Mouse (Mus musculus): ENCODE results near the gene Ctdsp2.
A peak's percentile ranks its signal among the peaks of the same experiment; 100 is the strongest.

Ctdsp2 gene

DNA sequence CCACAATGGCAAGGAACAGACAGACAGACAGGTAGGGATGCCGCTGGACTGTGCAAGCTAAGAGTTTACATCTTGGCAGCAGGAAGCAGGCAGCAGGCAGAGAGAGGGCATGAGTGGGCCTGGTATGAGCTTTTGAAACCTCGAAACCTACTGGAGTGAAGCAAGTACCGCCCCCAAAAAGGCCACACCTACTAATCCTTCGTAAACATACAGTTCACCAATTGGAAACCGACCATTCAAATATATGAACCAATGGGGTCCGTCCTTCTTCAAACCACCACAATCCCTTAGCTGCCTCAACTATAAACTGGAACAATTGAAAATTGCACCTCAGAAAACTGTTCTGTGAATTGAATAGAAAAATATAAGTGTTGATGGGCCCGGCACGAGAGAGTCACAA, 14.7 kb upstream of the Ctdsp2 start:
- DNase-seq: no peak

DNA sequence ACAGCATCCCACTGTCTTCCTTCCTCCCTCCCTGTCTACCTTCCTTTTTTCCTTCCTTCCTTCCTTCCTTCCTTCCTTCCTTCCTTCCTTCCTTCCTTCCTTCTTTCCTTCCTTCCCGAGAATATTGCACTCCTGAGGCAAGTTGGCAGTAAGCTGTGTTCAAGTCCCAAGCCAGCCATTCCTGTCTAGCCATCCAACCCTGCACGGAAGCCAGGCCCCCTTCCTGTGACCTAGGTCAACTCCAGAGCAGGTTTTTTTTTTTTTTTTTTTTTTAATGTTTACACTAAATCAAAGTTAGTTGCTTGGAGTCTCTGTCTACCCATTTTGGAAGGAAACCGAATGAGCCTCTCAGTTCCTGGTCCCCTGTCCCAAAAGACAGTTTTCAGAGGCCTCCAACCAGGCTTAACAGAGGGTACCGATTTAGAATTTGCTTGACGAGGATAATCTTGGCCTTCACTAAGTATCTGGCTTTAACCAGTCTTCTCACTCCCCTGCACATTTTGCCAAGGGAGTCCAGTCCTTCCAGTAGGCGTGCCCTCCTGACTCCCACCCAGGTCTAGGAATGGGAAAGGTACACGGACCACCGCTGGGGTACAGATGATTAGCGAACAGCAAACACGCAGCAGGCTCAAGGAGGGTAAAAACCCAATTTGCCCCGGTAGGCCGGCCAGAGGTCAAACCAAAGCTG, 7.0 kb upstream of the Ctdsp2 start:
- DNase-seq: no peak

DNA sequence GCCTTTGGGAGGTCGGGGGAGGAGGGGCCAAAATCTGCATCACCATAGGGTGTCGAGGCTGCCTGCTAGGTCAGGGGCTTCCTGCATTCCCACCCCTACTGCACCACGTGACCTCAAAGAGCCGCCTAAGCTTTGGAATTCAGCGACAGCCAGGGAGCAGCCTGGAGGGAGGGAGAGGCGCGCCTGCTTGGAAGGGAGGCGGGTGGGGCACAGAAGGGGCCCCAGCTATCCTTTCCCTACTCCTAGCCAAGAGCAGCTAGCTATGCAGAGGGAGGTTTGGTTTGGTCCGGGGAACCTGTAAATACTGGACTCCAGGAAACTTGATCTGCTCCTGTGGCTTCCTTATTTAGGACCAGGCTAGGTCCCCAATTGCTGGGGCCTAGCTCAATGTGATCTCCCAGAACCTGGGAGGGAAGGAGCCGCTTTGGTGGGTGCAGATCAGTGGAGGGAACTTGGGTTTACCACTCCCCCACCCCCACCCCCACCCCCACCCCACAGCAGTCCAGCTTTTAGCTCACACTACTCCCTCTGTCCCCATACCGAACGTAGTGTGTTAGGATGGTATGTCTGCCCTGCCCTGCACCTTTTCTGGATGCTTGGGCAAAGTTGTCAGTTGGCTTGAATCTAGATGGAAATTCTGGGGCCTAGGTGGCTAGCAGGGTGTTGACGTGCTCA, 6.3 kb upstream of the Ctdsp2 start:
- peak; percentile 68 to 76 for DNase-seq

DNA sequence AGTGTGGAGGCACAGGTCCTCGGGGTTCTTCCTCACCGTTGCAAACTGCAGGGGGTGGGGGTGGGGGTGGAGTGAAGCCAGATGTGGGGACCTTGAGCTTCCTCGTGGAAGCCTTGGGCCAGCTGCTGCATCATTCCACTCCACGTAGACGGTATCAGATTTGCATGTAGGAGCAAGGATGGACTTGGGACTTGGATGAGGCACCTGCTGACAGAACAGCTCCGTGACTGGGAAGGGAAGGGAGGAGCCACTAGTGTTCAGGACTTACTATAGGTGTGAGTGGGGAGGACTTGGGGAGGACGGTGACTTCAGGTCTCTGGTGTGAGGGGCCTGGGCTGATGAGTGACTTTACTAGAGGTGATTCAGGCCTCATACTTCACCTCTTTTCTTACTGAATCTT, 5.5 kb upstream of the Ctdsp2 start:
- DNase-seq: no peak

DNA sequence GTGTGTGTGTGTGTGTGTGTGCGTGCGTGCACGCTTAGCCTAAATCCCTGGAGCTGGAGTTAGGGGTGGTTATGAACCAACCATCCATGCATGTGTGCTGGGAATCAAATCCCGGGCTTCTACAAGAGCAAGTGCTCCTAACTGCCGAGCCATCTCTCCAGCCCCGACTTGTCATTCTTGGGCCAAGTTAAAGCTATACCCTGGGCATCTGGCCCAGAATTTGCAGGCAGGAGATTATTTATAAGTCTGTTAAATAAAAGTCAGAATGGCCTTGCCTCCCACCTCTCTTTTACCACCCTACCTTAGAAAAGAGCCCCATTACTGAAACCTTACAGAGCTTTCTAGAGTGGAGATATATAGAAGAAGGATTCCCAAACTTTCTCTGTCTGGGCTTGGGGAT, 2.8 kb upstream of the Ctdsp2 start:
- DNase-seq: no peak

DNA sequence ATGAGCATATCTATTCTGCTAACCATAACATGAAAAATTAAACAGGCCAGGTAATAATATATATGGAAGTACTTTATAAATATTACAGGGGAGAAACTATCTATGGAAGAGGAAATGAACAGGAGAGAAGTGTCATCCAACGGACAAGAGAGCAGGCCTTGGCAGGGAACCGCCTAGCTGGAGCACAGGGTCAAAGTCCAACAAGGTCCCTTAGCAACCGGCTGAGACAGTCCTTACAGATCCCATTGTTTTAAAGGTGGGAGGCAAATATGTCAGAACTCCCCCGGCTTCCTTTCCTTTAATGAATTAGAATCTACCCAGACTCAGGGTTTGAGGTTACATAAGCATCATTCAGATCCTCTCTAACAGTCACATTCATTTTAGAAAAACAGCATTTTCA, 1.4 kb upstream of the Ctdsp2 start:
- peak; percentile 72 to 82 for DNase-seq

DNA sequence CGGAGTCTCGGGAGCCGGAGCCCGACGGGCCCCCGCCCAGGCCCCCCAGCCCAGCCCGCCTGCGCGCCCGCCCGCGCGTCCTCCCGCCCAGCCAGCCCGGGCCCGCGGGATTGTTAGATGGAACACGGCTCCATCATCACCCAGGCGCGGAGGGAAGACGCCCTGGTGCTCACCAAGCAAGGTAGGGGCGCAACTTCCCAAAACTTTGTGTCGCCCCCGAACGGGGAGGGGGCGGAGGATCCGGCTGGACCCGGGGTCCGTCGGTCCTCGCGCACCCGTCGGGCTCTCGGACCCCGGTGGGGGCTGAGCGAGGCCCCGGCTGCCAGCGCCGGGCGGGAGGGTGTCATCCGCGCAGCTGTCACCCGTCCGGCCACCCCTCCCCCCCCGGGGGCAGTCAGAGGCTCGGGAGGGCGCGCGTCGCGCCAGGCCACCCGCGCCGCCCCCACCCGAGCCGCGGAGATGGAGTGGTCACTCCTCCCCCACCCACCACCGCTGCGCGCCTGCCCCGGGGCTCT, 661 bp downstream of the Ctdsp2 start:
- peak; percentile 71 to 91 for DNase-seq

DNA sequence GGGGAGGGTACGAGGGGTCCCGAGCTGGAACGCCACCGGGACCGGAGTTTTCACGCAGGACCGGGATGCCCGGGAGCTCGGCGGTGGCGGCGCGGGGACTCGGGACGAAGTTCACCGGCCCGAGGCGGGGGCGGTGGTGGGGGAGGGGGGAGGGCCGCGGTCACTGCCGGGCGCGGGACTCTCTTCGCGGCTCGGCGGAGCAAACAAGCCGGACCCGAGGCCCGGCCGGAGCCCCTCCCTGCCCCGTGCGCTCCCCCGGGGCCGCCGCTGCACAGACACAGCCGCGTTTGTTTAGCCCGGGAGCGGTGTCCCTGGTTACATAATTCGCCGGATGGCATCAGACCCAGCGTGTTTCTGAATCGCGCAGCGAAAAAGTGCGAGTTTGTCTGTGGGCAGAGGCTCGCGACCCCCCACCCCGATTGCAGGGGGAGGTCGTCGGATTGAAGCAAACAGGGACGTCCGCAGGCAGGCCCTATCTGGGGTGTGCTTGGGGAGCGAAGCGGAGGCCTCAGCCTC, 1.2 kb downstream of the Ctdsp2 start:
- peak in 1 of 2 experiments; percentile 58 for DNase-seq

DNA sequence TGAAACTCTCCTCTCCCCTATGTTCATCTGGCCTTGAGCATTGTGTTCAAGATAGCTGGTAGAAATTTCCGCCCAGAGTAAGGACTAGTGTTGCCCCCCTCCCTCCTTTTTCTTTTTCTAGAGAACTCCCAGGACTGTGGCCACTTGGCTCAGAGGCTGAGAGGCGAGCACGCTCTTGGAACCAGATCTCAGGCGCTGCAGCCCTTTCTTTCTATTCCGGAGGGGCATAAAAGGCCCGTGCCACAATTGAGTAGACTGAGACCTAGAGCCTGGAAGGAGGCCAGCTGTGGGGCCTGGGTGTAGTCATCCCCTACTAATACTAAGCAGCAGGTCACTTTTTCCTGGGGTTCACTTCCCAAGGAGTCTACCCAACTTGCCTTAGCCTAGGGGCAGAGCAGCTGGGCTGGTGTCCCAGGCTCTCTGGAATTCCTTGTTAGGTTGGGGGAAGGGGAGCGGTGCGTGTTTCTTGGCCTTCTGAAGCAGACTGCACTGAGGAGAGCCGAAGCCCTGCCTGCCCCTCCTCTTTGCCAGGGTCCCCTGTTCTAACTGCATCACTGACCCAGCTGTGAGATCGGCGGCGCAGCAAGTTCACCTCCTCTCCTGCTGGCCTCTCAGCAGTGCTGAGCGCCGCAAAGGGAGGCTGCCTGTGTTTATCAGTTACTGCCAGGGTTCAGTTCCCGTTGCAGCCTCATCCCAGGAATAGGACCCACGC, 1.9 kb downstream of the Ctdsp2 start:
- peak; percentile 73 to 76 for DNase-seq

DNA sequence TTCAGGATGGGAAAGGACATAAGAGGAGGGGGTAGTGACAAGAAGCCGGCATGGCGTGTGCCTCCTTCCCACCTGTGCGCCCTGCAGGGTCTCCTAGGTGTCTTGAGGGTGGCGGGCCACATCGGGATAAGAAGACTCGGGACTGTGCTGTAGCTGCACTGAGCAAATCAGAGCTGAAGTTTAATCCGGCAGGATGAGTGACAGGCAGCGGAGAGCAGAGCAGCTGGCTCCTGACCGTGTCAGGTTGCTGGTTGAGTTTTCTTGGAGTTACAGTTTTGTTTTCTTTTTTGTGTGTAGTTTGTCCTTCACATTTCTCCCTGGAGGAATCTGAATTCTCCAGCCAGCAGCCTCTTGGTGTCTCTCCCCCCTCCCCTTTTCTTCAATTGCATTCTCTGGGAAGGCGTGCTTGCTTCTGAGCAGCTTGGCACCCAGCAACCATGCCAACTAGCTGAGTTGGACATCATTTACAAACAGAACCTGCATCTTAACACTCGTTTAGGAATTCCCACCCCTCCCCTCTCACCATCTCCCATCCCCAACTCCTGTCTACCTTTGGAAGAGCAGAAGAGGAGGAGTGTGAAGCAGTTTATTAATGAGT, 2.5 kb downstream of the Ctdsp2 start:
- DNase-seq: no peak

DNA sequence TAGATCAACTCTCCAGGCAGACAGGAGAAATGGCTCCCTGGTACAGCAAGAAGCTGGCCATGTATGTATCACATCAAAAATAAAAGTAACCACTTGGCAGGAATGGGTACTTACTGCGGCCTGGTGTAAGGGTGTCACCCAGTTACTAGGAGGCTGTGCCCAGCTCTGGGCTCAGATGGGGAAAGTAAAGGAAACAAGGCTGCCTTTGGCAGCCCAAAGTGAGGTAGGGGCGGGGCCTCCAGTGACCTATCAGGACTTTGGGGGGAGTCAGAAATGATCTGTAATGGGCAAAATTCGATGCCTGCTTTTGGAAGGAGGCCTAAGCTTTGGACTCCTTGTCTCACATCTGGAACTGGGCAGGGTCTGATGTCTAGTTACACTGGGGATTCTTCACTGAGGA, 3.2 kb downstream of the Ctdsp2 start:
- DNase-seq: no peak

DNA sequence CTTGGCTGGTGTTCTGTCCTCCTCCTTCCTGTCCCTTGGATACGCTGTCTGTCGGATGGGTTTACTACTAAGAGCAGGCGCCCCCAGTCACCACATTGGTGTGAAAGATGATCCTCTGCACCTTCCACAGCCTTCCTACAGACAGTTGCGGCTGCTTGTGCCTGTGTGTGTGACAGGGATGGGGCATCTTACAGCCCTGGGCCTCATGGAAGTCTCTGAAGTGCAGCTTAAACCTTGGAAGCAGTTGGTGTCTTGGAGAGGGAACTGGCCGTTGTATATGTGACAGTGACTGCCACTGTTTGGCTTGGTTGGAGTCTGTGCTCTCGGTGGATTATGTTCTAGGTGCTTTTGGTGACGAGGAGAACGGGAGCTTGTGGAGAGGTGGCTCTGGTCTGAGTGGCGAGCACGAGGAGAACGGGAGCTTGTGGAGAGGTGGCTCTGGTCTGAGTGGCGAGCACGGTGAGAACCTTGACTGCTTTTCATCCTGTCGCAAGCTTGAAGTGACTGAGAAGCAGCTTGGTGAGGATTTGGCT, 4.7 kb downstream of the Ctdsp2 start:
- no peak for DNase-seq

DNA sequence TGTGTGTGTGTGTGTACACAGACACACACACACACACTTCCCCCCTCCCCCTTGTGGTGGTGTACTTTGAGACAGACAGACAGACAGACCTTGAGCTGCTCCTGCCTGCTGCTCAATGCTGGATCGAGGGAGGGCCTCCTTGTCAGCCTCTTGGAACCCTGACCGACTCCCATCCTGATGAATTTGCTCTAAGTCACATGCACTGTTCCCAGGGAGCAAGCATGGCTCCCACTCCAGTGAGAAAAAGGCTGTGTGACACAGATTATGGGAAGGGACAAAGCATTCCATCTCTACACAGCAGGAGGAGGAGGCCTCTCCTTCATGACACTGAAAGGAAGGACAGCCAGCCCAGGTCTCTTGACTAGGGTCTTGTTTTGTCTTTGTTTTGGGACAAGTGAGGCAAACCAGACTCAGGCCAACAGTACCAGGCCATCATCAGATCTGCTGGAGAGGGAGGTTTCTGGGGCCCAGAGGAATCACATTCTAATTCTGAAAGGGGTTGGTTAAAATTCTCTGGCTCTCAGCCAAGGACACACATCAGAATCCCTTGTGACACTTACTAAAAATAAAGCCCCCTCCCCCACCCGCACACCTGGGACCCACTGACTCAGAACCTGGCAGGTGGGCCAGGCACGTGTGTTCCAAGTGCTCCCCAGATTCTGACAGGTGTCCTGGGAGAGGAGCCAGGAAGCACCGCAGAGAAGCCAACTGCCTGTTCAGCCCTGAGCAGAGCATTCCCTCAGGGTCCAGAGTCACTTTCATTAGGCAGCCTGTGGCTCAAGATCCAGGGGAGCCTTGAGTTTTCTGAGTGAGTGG, 5.9 kb downstream of the Ctdsp2 start:
- DNase-seq: peak; percentile 79 to 84

DNA sequence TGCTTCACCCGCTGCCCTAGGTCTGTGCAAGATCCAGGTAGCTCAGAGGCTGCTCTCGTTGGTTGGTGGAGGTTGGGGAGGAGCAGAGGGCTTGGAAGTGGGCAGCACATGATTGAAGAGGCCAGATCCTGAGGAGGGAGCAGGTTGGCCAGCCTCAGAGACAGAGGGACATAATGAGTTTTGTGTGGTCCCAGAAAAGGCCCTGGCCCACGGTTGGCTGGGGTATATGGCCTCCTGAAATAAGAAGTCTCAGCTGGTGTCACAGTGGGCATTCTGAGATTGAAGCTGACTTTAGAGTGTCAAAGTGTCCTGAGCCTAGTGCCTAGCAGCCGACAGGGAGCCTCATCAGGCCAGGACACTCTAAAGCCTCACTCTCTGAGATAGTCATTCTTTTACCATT, 6.6 kb downstream of the Ctdsp2 start:
- DNase-seq: no peak

DNA sequence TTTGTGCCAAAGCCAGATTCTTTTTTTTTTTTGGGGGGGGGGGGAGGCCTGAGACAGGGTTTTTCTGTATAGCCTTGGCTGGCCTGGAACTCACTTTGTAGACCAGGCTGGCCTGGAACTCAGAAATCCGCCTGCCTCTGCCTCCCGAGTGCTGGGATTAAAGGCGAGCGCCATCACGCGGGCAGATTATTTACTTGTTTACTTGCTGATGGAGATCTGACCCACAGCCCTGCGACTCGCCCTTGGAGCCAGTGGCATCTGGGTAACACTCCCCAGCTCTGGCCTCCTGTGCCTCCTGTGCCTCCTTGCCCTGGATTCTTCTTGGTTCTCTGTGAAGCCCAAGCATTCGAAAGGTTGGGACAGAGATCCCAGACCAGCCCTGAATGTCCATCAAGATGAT, 7.1 kb downstream of the Ctdsp2 start:
- peak in 1 of 2 experiments; percentile 40 for DNase-seq

DNA sequence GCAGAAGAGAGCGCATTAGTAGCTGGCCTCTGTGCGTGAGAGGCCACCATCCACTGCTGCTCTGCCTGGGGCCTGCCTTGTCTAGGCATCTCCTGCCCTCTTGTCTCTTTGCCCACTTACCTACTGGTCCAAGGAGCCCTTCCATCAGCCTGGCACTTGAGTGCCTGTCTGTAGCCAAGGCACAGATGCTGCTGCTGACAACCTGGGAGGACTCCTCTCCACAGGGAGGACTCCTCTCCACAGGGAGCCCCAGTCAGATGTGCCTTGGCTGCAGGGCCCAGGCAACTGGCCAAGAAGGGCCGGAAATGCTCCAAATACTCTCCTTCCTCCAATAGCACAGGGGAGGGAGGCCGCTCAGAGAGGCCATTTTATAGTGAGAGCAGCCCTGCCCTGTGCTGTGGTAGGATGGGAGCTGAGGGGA, 8.0 kb downstream of the Ctdsp2 start:
- DNase-seq: peak; percentile 92 to 93

DNA sequence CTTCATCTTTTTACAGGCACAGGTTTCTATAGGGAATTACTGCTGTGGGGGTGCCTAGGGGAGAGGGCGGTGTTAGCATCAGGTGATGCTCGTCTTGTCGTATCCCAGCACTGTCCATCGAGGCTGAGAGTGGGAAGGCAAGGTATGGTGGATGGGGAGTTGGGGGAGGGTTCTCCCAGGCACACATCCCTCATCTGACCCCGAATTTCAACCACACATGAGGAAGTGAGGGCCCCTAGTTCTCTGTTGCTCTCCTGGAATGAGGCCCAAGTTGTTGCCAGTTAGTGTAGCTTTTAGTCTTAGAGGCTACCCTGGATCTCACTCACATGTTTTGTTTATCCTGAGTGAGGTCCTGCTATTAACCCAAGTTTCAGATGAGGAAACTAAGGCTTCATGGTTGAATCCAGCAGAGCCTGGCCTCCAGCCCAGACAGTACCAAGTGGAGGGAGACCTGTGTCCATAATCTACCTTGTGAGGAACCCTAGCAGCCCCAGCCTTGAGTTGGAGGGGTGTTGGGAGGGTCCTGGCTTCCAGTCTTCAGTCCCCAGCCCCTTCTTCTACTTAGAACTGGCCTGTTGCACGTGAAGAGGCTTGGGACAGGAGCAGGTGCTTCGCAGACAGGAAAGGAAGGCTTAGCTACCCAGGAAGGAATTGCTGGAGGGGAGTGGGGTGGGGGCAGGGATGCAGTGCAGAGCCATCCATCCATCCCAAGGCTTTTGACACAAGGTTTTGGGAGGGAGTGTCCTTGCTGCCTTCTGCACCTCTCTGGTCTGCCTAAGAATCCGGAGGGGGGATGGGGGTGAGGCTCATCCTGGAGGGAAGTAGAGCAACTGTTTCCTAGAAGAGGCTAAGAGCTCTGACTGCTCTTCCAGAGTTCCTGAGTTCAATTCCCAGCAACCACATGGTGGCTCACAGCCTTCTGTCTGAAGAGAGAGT, 8.9 kb downstream of the Ctdsp2 start:
- peak in 1 of 2 experiments; percentile 34 for DNase-seq

DNA sequence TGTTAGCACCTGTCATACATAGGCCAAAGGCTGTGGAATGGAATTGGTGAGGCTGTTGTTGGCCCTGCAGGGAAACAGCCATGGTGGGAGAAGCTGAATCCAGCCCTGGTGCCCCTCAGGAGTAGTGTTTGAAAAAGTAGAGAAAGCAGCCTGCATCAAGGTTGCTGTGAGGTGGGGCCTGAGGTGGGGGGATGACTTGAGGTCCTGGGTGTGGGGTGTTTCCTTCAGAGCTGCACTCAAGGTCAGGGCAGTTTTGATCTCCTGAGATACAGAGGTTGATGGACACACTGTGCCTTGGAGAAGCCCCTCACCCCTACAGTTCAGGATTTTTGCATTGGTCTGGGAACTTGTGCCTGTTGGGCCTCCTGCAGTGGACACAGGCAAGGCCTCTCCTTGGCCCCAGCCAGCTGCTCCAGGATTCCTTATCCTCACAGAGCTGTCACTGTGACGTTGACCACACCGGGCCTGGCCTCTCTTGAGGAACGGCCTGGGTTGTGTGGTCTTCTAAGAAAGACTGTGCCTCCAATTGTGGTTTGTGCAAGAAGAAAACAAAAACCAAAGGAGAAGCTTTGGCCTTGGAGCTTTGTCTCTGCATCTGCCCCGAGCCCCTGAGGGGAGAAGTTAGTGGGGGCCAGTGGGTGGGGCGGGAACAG, 10.1 kb downstream of the Ctdsp2 start:
- DNase-seq: no peak

DNA sequence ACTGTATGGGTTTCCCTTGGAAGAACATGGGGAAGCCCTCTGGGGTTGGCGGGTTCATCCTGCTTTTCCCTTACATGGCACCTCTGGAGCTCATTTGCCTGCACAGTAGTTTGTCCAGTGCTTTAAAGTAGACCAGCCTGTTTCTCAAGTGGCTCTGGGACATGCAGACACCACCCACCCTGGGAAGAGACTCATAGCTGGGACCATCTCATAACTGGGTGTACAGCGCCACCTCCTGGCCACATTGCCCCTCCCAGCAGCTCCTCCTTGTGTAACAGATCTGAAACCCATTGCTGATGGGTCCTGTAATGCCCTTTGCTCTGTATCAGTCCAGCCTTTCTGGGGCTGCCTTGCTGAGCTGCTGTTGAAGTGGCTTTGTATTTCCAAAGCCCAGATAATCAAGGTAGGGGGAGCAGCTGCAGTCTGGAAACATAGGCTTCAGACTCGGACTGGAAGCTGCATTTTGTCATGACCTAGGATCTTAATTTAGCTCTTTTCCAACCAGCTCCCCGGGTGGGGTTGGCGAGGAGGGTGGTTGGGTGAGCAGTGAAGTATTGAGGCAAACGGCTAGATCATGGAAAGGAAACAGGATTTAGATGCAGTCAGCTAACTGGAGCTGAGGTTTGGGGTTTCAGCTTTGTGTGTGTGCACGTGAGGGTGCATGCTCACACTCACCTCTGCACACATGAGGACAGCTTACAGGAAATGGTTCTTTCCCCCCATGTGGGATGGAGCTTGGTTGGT, 12.0 kb downstream of the Ctdsp2 start:
- peak; percentile 91 to 93 for DNase-seq
